Mouse (Mus musculus): ENCODE measurements around the gene Sftpa1. TPM values are rescaled to one million over a fixed set of nuclear protein-coding genes. Genes with fewer than 3 reads are reported as not detected.

Sftpa1 gene
- not detected in 2 replicates for polyA plus RNA-seq (2016; fragmentation: Nextera tagmentation; extraction: Ambion mirVana)

GRCm38 (mm10) chr14:41131540-41131939 is at the start of gene Sftpa1:
Gene Sftpa1, plus strand, starts transcription at chr14:41131782.
- ATAC-seq, result no peak
- Histone ChIP-seq H3K27me3 (replicated peaks) (no peaks in the 10 kb centered on the region), H3K4me1 (no peaks in the 10 kb centered on the region), H3K4me2 (no peak within 1 kb of the TSS), H3K9me3 (replicated peaks) (no peaks in the 10 kb centered on the region), H3K36me3 (no peaks in the 10 kb centered on the region), H3K4me3 (no peak within 1 kb of the TSS), H3K9ac (no peak within 1 kb of the TSS), H3K27ac (no peak within 1 kb of the TSS)
- WGBS (ENCODE audit: insufficient replicate concordance), result 64% methylated on average over 7 of the region's 7 CpGs

- H3K4me2 ChIP-seq, result no peak overlapping the region
These were observed 49.2 kb upstream of the Sftpa1 start for GRCm38 (mm10) chr14:41082408-41082807.

GRCm38 (mm10) chr14:41087509-41087908 is 44.1 kb upstream of the Sftpa1 start:
- 54% methylated on average over 1 of the region's 1 CpGs for WGBS (ENCODE audit: insufficient replicate concordance)
- H3K36me3 ChIP-seq, result no peaks in the 10 kb centered on the region
- H3K4me1 ChIP-seq, result no peaks in the 10 kb centered on the region
- ATAC-seq, result no peak
- no peak overlapping the region for H3K4me3 ChIP-seq
- no peaks in the 10 kb centered on the region for H3K27me3 ChIP-seq (replicated peaks)
- no peaks in the 10 kb centered on the region for H3K9me3 ChIP-seq (replicated peaks)
- no peak overlapping the region for H3K9ac ChIP-seq
- H3K4me2 ChIP-seq, result no peak overlapping the region
- no peak overlapping the region for H3K27ac ChIP-seq

More at GRCm38 (mm10) chr14:41082408-41082807, 49.2 kb upstream of the Sftpa1 start:
- Histone ChIP-seq H3K27me3 (replicated peaks) (no peaks in the 10 kb centered on the region), H3K4me1 (no peaks in the 10 kb centered on the region), H3K9me3 (replicated peaks) (no peaks in the 10 kb centered on the region), H3K9ac (no peak overlapping the region), H3K27ac (no peak overlapping the region), H3K4me3 (no peak overlapping the region), H3K36me3 (no peaks in the 10 kb centered on the region)
- ATAC-seq, result no peak
- WGBS (ENCODE audit: insufficient replicate concordance), result 60% methylated on average over 2 of the region's 2 CpGs

GRCm38 (mm10) chr14:41090777-41091176 is 40.8 kb upstream of the Sftpa1 start:
- no peaks in the 10 kb centered on the region; the same call in 1 of the 2 replicates for H3K27me3 ChIP-seq (replicated peaks)
- H3K4me1 ChIP-seq, result no peaks in the 10 kb centered on the region
- no peaks in the 10 kb centered on the region for H3K36me3 ChIP-seq
- no peak overlapping the region for H3K27ac ChIP-seq
- ATAC-seq, result no peak
- WGBS (ENCODE audit: insufficient replicate concordance), result 33% methylated on average over 8 of the region's 8 CpGs
- no peak overlapping the region for H3K9ac ChIP-seq
- no peaks in the 10 kb centered on the region for H3K9me3 ChIP-seq (replicated peaks)
- H3K4me3 ChIP-seq, result no peak overlapping the region
- no peak overlapping the region for H3K4me2 ChIP-seq

- Histone ChIP-seq H3K4me1 (no peaks in the 10 kb centered on the region), H3K4me2 (no peak overlapping the region), H3K9me3 (replicated peaks) (no peaks in the 10 kb centered on the region), H3K27me3 (replicated peaks) (no peaks in the 10 kb centered on the region; the same call in 1 of the 2 replicates), H3K4me3 (no peak overlapping the region), H3K27ac (no peak overlapping the region), H3K9ac (no peak overlapping the region), H3K36me3 (no peaks in the 10 kb centered on the region)
- WGBS (ENCODE audit: insufficient replicate concordance), result 39% methylated on average over 1 of the region's 1 CpGs
- ATAC-seq, result no peak
These were observed 37.5 kb upstream of the Sftpa1 start for GRCm38 (mm10) chr14:41094114-41094513.

- ATAC-seq, result no peak
- H3K4me1 ChIP-seq, result no peaks in the 10 kb centered on the region
- 59% methylated on average over 3 of the region's 3 CpGs for WGBS (ENCODE audit: insufficient replicate concordance)
These were observed 35.2 kb upstream of the Sftpa1 start for GRCm38 (mm10) chr14:41096296-41096860.

GRCm38 (mm10) chr14:41098726-41099125 is 32.9 kb upstream of the Sftpa1 start:
- ATAC-seq, result no peak
- Histone ChIP-seq H3K9ac (no peak overlapping the region), H3K27me3 (replicated peaks) (no peaks in the 10 kb centered on the region; the same call in 1 of the 2 replicates), H3K4me1 (no peaks in the 10 kb centered on the region), H3K36me3 (no peaks in the 10 kb centered on the region), H3K27ac (no peak overlapping the region), H3K9me3 (replicated peaks) (no peaks in the 10 kb centered on the region), H3K4me3 (no peak overlapping the region), H3K4me2 (no peak overlapping the region)
- 61% methylated on average over 1 of the region's 1 CpGs for WGBS (ENCODE audit: insufficient replicate concordance)

More at GRCm38 (mm10) chr14:41096296-41096860, 35.2 kb upstream of the Sftpa1 start:
- Histone ChIP-seq H3K4me3 (no peak overlapping the region), H3K9me3 (replicated peaks) (no peaks in the 10 kb centered on the region), H3K4me2 (no peak overlapping the region), H3K9ac (no peak overlapping the region), H3K36me3 (no peaks in the 10 kb centered on the region), H3K27me3 (replicated peaks) (no peaks in the 10 kb centered on the region; the same call in 1 of the 2 replicates), H3K27ac (no peak overlapping the region)

- ATAC-seq, result no peak
- H3K4me3 ChIP-seq, result no peak overlapping the region
- WGBS (ENCODE audit: insufficient replicate concordance), result 59% methylated on average over 3 of the region's 3 CpGs
- H3K27me3 ChIP-seq (replicated peaks), result no peaks in the 10 kb centered on the region
- H3K27ac ChIP-seq, result no peak overlapping the region
- no peak overlapping the region for H3K9ac ChIP-seq
- no peaks in the 10 kb centered on the region for H3K36me3 ChIP-seq
- H3K9me3 ChIP-seq (replicated peaks), result no peaks in the 10 kb centered on the region
- H3K4me1 ChIP-seq, result no peaks in the 10 kb centered on the region
- no peak overlapping the region for H3K4me2 ChIP-seq
These were observed 30.9 kb upstream of the Sftpa1 start for GRCm38 (mm10) chr14:41100712-41101111.

- Histone ChIP-seq H3K27me3 (replicated peaks) (no peaks in the 10 kb centered on the region), H3K9ac (no peak overlapping the region), H3K9me3 (replicated peaks) (no peaks in the 10 kb centered on the region), H3K36me3 (no peaks in the 10 kb centered on the region), H3K27ac (no peak overlapping the region), H3K4me1 (no peaks in the 10 kb centered on the region), H3K4me3 (no peak overlapping the region), H3K4me2 (no peak overlapping the region)
- WGBS (ENCODE audit: insufficient replicate concordance), result 60% methylated on average over 5 of the region's 5 CpGs
- ATAC-seq, result no peak
These were observed 30.3 kb upstream of the Sftpa1 start for GRCm38 (mm10) chr14:41101242-41101641.

- WGBS (ENCODE audit: insufficient replicate concordance), result 52% methylated on average over 2 of the region's 2 CpGs
These were observed 29.3 kb upstream of the Sftpa1 start for GRCm38 (mm10) chr14:41102269-41102668.

GRCm38 (mm10) chr14:41104853-41105444 is 26.6 kb upstream of the Sftpa1 start, which contains the start of gene Mat1a:
Gene Mat1a, plus strand, starts transcription at chr14:41105035.
- Histone ChIP-seq H3K27me3 (replicated peaks) (no peaks in the 10 kb centered on the region), H3K36me3 (no peaks in the 10 kb centered on the region), H3K9ac (no peak within 1 kb of the TSS), H3K27ac (no peak within 1 kb of the TSS), H3K4me3 (no peak within 1 kb of the TSS), H3K9me3 (replicated peaks) (no peaks in the 10 kb centered on the region), H3K4me1 (no peaks in the 10 kb centered on the region), H3K4me2 (no peak within 1 kb of the TSS)
- ATAC-seq, result peak; percentile 51; the same call in 1 of the 2 replicates
- 55% methylated on average over 10 of the region's 10 CpGs for WGBS (ENCODE audit: insufficient replicate concordance)

More at GRCm38 (mm10) chr14:41102269-41102668, 29.3 kb upstream of the Sftpa1 start:
- Histone ChIP-seq H3K27me3 (replicated peaks) (no peaks in the 10 kb centered on the region), H3K4me3 (no peak overlapping the region), H3K4me1 (no peaks in the 10 kb centered on the region), H3K27ac (no peak overlapping the region), H3K9ac (no peak overlapping the region), H3K9me3 (replicated peaks) (no peaks in the 10 kb centered on the region), H3K4me2 (no peak overlapping the region), H3K36me3 (no peaks in the 10 kb centered on the region)
- no peak for ATAC-seq

GRCm38 (mm10) chr14:41111031-41111668 is 20.4 kb upstream of the Sftpa1 start:
- no peaks in the 10 kb centered on the region for H3K36me3 ChIP-seq
- no peak overlapping the region for H3K9ac ChIP-seq
- no peak overlapping the region for H3K4me2 ChIP-seq
- 68% methylated on average over 7 of the region's 7 CpGs for WGBS (ENCODE audit: insufficient replicate concordance)
- H3K27me3 ChIP-seq (replicated peaks), result no peaks in the 10 kb centered on the region
- H3K4me1 ChIP-seq, result no peaks in the 10 kb centered on the region
- peak; percentile 37; the same call in 1 of the 2 replicates for ATAC-seq
- no peaks in the 10 kb centered on the region for H3K9me3 ChIP-seq (replicated peaks)
- H3K4me3 ChIP-seq, result no peak overlapping the region
- H3K27ac ChIP-seq, result no peak overlapping the region
